Comparison of ENCODE assay signal across 24 mouse cellular contexts in the genomic region with DNA sequence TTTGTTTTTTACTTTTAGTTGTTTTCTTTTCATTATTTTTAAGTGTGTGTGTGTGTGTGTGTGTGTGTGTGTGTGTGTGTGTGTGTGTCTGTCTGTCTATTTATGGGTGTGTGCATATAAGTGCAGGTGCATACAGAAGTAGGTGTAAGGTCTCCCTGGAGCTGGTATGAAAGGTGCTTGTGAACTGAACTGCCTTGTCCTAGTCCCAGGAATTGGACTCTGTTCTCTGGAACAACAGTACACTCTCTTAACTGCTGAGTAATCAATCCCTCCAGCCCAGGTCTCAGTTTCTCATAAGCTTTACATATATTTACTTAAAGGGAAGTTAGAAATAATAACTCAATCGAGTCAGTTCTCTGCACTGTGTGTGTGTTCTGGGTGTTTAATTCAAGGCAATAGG.
"Had no signal": no experiment of that assay in that cellular context is flagged by ENCODE, and none has a peak within 500 bp of the region (broad histone marks: within the 10 kb centered on the region; RNA-seq: fewer than 3 reads in every experiment).

No protein-coding gene starts in this region.

- H3K27me3 ChIP-seq: heart, embryonic 15.5 days; hindbrain, embryonic 15.5 days; limb, embryonic 13.5 days; limb, embryonic 15.5 days; liver, embryonic 13.5 days; liver, embryonic 15.5 days had no signal

- DNase-seq: gastrocnemius, adult 2 months; gastrocnemius, postnatal 10 days; gastrocnemius, postnatal 25 days; heart, adult 18-20 months; heart, postnatal 14 days; heart, postnatal 36 days; kidney, adult 8-10 months; kidney, postnatal 14 days; left cerebral cortex, postnatal 4 days; liver, embryonic 13.5 days had no signal

- H3K9ac ChIP-seq: heart, embryonic 13.5 days; heart, embryonic 15.5 days; hindbrain, embryonic 13.5 days; hindbrain, embryonic 15.5 days; kidney, embryonic 15.5 days; limb, embryonic 13.5 days; limb, embryonic 15.5 days; liver, embryonic 13.5 days; liver, embryonic 15.5 days had no signal

- H3K4me3 ChIP-seq: gastrocnemius, adult 2 months; heart, embryonic 13.5 days; heart, embryonic 15.5 days; hindbrain, embryonic 13.5 days; hindbrain, embryonic 15.5 days; kidney, embryonic 15.5 days; layer of hippocampus, adult 2 months; left cerebral cortex, adult 2 months; limb, embryonic 13.5 days; limb, embryonic 15.5 days; liver, embryonic 13.5 days; liver, embryonic 15.5 days had no signal

- H3K4me2 ChIP-seq: heart, embryonic 11.5 days; heart, embryonic 13.5 days; heart, embryonic 15.5 days; hindbrain, embryonic 13.5 days; hindbrain, embryonic 15.5 days; kidney, embryonic 15.5 days; limb, embryonic 13.5 days; limb, embryonic 15.5 days; liver, embryonic 13.5 days; liver, embryonic 15.5 days had no signal

- ATAC-seq: forebrain, embryonic 16.5 days; hindbrain, postnatal 0 days had no signal

- H3K27ac ChIP-seq: gastrocnemius, adult 2 months; heart, embryonic 13.5 days; heart, embryonic 15.5 days; hindbrain, embryonic 13.5 days; hindbrain, embryonic 15.5 days; hindbrain, postnatal 0 days; kidney, embryonic 15.5 days; kidney, postnatal 0 days; layer of hippocampus, adult 2 months; left cerebral cortex, adult 2 months; limb, embryonic 13.5 days; limb, embryonic 15.5 days; liver, embryonic 13.5 days; liver, embryonic 15.5 days had no signal

- H3K36me3 ChIP-seq: heart, embryonic 15.5 days; limb, embryonic 13.5 days; limb, embryonic 15.5 days had no signal

- H3K9me3 ChIP-seq: heart, embryonic 13.5 days; heart, embryonic 15.5 days; hindbrain, embryonic 13.5 days; hindbrain, embryonic 15.5 days; kidney, embryonic 15.5 days; limb, embryonic 13.5 days; limb, embryonic 15.5 days; liver, embryonic 13.5 days; liver, embryonic 15.5 days had no signal

- H3K4me1 ChIP-seq: heart, embryonic 13.5 days; heart, embryonic 15.5 days; hindbrain, embryonic 13.5 days; hindbrain, embryonic 15.5 days; kidney, embryonic 15.5 days; limb, embryonic 13.5 days; limb, embryonic 15.5 days; liver, embryonic 13.5 days; liver, embryonic 15.5 days had no signal
